Mouse (Mus musculus): Measurements from ENCODE around the gene Midn. TPM values are rescaled to one million over a fixed set of nuclear protein-coding genes. Genes with fewer than 3 reads are reported as not detected.
A peak's percentile ranks its signal among the peaks of the same experiment; 100 is the strongest.

Midn gene
- polyA plus RNA-seq, 1 experiment from 2014 or later, result 10.3 TPM

- Histone ChIP-seq H3K9ac (ENCODE audit: low read length) (peak overlapping the region; percentile 99), H3K36me3 (ENCODE audit: control insufficient read depth, insufficient read depth) (peaks cover 51% of the 10 kb centered on the region), H3K4me1 (ENCODE audit: control insufficient read depth, insufficient read depth, low read length) (peaks cover 58% of the 10 kb centered on the region), H3K27ac (ENCODE audit: low read length) (peak overlapping the region; percentile 98), H3K27me3 (ENCODE audit: control insufficient read depth, insufficient read depth, low read length) (no peaks in the 10 kb centered on the region), H3K9me3 (replicated peaks; ENCODE audit: control insufficient read depth, low read length) (no peaks in the 10 kb centered on the region), H3K4me2 (ENCODE audit: low read depth, low read length) (peak overlapping the region; percentile 91), H3K4me3 (ENCODE audit: low read length) (peak overlapping the region; percentile 92)
- ATAC-seq (replicated peaks; ENCODE audit: extremely low read depth, insufficient read depth, low FRiP score), result no peak
- 6% methylated on average over 15 of the region's 15 CpGs for WGBS
Observed at GRCm38 (mm10) chr10:80152071-80152872, 4.2 kb downstream of the Midn start.

- ATAC-seq (replicated peaks; ENCODE audit: extremely low read depth, insufficient read depth, low FRiP score), result no peak
- H3K4me1 ChIP-seq (ENCODE audit: control insufficient read depth, insufficient read depth, low read length), result peaks cover 57% of the 10 kb centered on the region
Observed at GRCm38 (mm10) chr10:80152873-80153260, 4.8 kb downstream of the Midn start.

GRCm38 (mm10) chr10:80153713-80154112 is 5.6 kb downstream of the Midn start:
- ATAC-seq (replicated peaks; ENCODE audit: extremely low read depth, insufficient read depth, low FRiP score), result no peak
- Histone ChIP-seq H3K4me1 (ENCODE audit: control insufficient read depth, insufficient read depth, low read length) (peaks cover 64% of the 10 kb centered on the region), H3K27me3 (ENCODE audit: control insufficient read depth, insufficient read depth, low read length) (no peaks in the 10 kb centered on the region), H3K27ac (ENCODE audit: low read length) (0 out of 2 replicates have a peak overlapping the region, but pooled peaks have one; percentile 23), H3K4me2 (ENCODE audit: low read depth, low read length) (no peak overlapping the region), H3K36me3 (ENCODE audit: control insufficient read depth, insufficient read depth) (peaks cover 54% of the 10 kb centered on the region), H3K9me3 (replicated peaks; ENCODE audit: control insufficient read depth, low read length) (no peaks in the 10 kb centered on the region), H3K4me3 (ENCODE audit: low read length) (no peak overlapping the region), H3K9ac (ENCODE audit: low read length) (no peak overlapping the region)
- 88% methylated on average over 19 of the region's 19 CpGs for WGBS

More at GRCm38 (mm10) chr10:80152873-80153260, 4.8 kb downstream of the Midn start:
- Histone ChIP-seq H3K9me3 (replicated peaks; ENCODE audit: control insufficient read depth, low read length) (no peaks in the 10 kb centered on the region), H3K36me3 (ENCODE audit: control insufficient read depth, insufficient read depth) (peaks cover 54% of the 10 kb centered on the region), H3K4me2 (ENCODE audit: low read depth, low read length) (peak overlapping the region; percentile 91), H3K4me3 (ENCODE audit: low read length) (peak overlapping the region; percentile 92), H3K27ac (ENCODE audit: low read length) (peak overlapping the region; percentile 98), H3K9ac (ENCODE audit: low read length) (peak overlapping the region; percentile 99), H3K27me3 (ENCODE audit: control insufficient read depth, insufficient read depth, low read length) (no peaks in the 10 kb centered on the region)
- 17% methylated on average over 3 of the region's 3 CpGs for WGBS

- no peak overlapping the region for H3K4me2 ChIP-seq (ENCODE audit: low read depth, low read length)
- H3K4me1 ChIP-seq (ENCODE audit: control insufficient read depth, insufficient read depth, low read length), result peaks cover 71% of the 10 kb centered on the region
- no peaks in the 10 kb centered on the region for H3K9me3 ChIP-seq (replicated peaks; ENCODE audit: control insufficient read depth, low read length)
- no peak overlapping the region for H3K9ac ChIP-seq (ENCODE audit: low read length)
- ATAC-seq (replicated peaks; ENCODE audit: extremely low read depth, insufficient read depth, low FRiP score), result no peak
- no peak overlapping the region for H3K4me3 ChIP-seq (ENCODE audit: low read length)
- no peaks in the 10 kb centered on the region for H3K27me3 ChIP-seq (ENCODE audit: control insufficient read depth, insufficient read depth, low read length)
- 80% methylated on average over 7 of the region's 7 CpGs for WGBS
- H3K36me3 ChIP-seq (ENCODE audit: control insufficient read depth, insufficient read depth), result peaks cover 54% of the 10 kb centered on the region
- H3K27ac ChIP-seq (ENCODE audit: low read length), result no peak overlapping the region
Observed at GRCm38 (mm10) chr10:80154384-80154783, 6.3 kb downstream of the Midn start.

GRCm38 (mm10) chr10:80155277-80155676 is 7.2 kb downstream of the Midn start:
- 50% methylated on average over 1 of the region's 1 CpGs for WGBS
- Histone ChIP-seq H3K27me3 (ENCODE audit: control insufficient read depth, insufficient read depth, low read length) (no peaks in the 10 kb centered on the region), H3K4me3 (ENCODE audit: low read length) (no peak overlapping the region), H3K36me3 (ENCODE audit: control insufficient read depth, insufficient read depth) (peaks cover 54% of the 10 kb centered on the region), H3K4me1 (ENCODE audit: control insufficient read depth, insufficient read depth, low read length) (peaks cover 75% of the 10 kb centered on the region), H3K9ac (ENCODE audit: low read length) (peak overlapping the region; percentile 4; the same call in 1 of the 2 replicates), H3K27ac (ENCODE audit: low read length) (no peak overlapping the region), H3K4me2 (ENCODE audit: low read depth, low read length) (no peak overlapping the region), H3K9me3 (replicated peaks; ENCODE audit: control insufficient read depth, low read length) (no peaks in the 10 kb centered on the region)
- ATAC-seq (replicated peaks; ENCODE audit: extremely low read depth, insufficient read depth, low FRiP score), result no peak

- no peak for ATAC-seq (replicated peaks; ENCODE audit: extremely low read depth, insufficient read depth, low FRiP score)
- no peak overlapping the region for H3K4me2 ChIP-seq (ENCODE audit: low read depth, low read length)
- peaks cover 54% of the 10 kb centered on the region for H3K36me3 ChIP-seq (ENCODE audit: control insufficient read depth, insufficient read depth)
- H3K27ac ChIP-seq (ENCODE audit: low read length), result peak overlapping the region; percentile 74
- peaks cover 84% of the 10 kb centered on the region for H3K4me1 ChIP-seq (ENCODE audit: control insufficient read depth, insufficient read depth, low read length)
- H3K4me3 ChIP-seq (ENCODE audit: low read length), result no peak overlapping the region
- no peaks in the 10 kb centered on the region for H3K27me3 ChIP-seq (ENCODE audit: control insufficient read depth, insufficient read depth, low read length)
- WGBS, result 75% methylated on average over 29 of the region's 29 CpGs
- H3K9ac ChIP-seq (ENCODE audit: low read length), result no peak overlapping the region; the same call in 1 of the 2 replicates
- H3K9me3 ChIP-seq (replicated peaks; ENCODE audit: control insufficient read depth, low read length), result no peaks in the 10 kb centered on the region
Observed at GRCm38 (mm10) chr10:80156002-80156751, 8.1 kb downstream of the Midn start.

- Histone ChIP-seq H3K4me1 (ENCODE audit: control insufficient read depth, insufficient read depth, low read length) (peaks cover 86% of the 10 kb centered on the region), H3K4me2 (ENCODE audit: low read depth, low read length) (no peak overlapping the region), H3K9me3 (replicated peaks; ENCODE audit: control insufficient read depth, low read length) (no peaks in the 10 kb centered on the region), H3K36me3 (ENCODE audit: control insufficient read depth, insufficient read depth) (peaks cover 51% of the 10 kb centered on the region), H3K4me3 (ENCODE audit: low read length) (no peak overlapping the region), H3K27ac (ENCODE audit: low read length) (peak overlapping the region; percentile 74), H3K27me3 (ENCODE audit: control insufficient read depth, insufficient read depth, low read length) (no peaks in the 10 kb centered on the region), H3K9ac (ENCODE audit: low read length) (peak overlapping the region; percentile 14; the same call in 1 of the 2 replicates)
- no peak for ATAC-seq (replicated peaks; ENCODE audit: extremely low read depth, insufficient read depth, low FRiP score)
- 40% methylated on average over 7 of the region's 7 CpGs for WGBS
Observed at GRCm38 (mm10) chr10:80156752-80157053, 8.6 kb downstream of the Midn start.

- no peak for ATAC-seq (replicated peaks; ENCODE audit: extremely low read depth, insufficient read depth, low FRiP score)
- Histone ChIP-seq H3K4me2 (ENCODE audit: low read depth, low read length) (no peak overlapping the region), H3K9ac (ENCODE audit: low read length) (peak overlapping the region; percentile 52; the same call in 1 of the 2 replicates)
Observed at GRCm38 (mm10) chr10:80157141-80157929, 9.3 kb downstream of the Midn start.

More at GRCm38 (mm10) chr10:80157141-80157929, 9.3 kb downstream of the Midn start:
- Histone ChIP-seq H3K4me1 (ENCODE audit: control insufficient read depth, insufficient read depth, low read length) (peaks cover 86% of the 10 kb centered on the region), H3K36me3 (ENCODE audit: control insufficient read depth, insufficient read depth) (peaks cover 50% of the 10 kb centered on the region), H3K4me3 (ENCODE audit: low read length) (no peak overlapping the region), H3K27me3 (ENCODE audit: control insufficient read depth, insufficient read depth, low read length) (no peaks in the 10 kb centered on the region), H3K9me3 (replicated peaks; ENCODE audit: control insufficient read depth, low read length) (no peaks in the 10 kb centered on the region), H3K27ac (ENCODE audit: low read length) (peak overlapping the region; percentile 74)
- 53% methylated on average over 15 of the region's 15 CpGs for WGBS
